Mouse (Mus musculus): ENCODE results near the gene Dctn1. TPM values are rescaled to one million over a fixed set of nuclear protein-coding genes. Genes with fewer than 3 reads are reported as not detected.

Dctn1 gene
- polyA plus RNA-seq (2015; fragmentation: Nextera tagmentation; extraction: Ambion mirVana): 47.1 and 49.9 TPM in 2 replicates

DNA sequence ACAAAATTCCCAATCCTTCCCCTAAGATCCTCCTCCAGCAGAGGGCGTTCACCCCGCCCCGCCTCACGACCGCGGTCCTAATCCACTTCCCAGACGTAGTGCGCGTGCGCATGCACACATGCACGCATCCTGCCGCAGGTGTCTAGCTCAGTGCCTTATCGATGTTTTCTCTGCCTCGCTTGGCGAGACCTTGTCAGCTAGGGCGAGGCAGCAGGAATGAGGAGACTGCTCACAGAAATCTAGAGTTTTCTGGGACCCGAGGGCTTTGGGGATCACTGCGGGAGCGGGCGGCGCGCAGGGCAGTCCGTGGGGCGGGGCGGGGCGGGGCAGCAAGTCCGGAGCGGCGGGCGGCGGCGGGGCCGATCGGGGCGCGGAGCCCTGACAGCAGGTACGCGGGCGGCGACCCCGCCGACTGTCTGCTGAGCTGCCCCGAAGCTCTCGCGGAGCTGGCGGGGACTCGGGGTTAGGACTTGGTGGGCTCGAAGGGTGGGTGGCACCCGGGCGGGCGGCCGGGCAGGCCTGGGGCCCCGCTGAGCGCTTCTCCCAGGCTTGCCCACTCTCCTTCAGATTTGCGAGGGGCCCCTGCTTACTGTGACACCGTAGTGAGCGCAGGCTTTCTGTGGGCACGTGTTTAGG, at the start of gene Dctn1:
Gene Dctn1 (plus strand): TSS at position 314 of the 636 bp plus-strand sequence.
- Histone ChIP-seq H3K36me3 (ENCODE audit: control insufficient read depth, insufficient read depth) (no peaks in the 10 kb centered on the region), H3K4me2 (replicated peaks; ENCODE audit: low read depth) (peak within 1 kb of the TSS; percentile 59), H3K4me3 (ENCODE audit: low read depth, low read length) (peak within 1 kb of the TSS; percentile 69), H3K27ac (ENCODE audit: low read depth, low read length) (peak within 1 kb of the TSS; percentile 67), H3K4me1 (replicated peaks; ENCODE audit: control insufficient read depth, insufficient read depth, low read length) (peaks cover 12% of the 10 kb centered on the region; the same call in 1 of the 2 replicates), H3K9ac (ENCODE audit: low read depth, low read length) (peak within 1 kb of the TSS; percentile 68), H3K9me3 (ENCODE audit: control insufficient read depth) (no peaks in the 10 kb centered on the region), H3K27me3 (replicated peaks; ENCODE audit: control insufficient read depth, insufficient read depth, low read length) (peaks cover 12% of the 10 kb centered on the region; the same call in 1 of the 2 replicates)
- TF ChIP-seq CTCF (IDR thresholded peaks at IDR 0.05; ENCODE audit: low read depth): peak; percentile 95
- WGBS: under 1% methylated on average over 55 of the region's 58 CpGs
- peak; percentile 81 for ATAC-seq

DNA sequence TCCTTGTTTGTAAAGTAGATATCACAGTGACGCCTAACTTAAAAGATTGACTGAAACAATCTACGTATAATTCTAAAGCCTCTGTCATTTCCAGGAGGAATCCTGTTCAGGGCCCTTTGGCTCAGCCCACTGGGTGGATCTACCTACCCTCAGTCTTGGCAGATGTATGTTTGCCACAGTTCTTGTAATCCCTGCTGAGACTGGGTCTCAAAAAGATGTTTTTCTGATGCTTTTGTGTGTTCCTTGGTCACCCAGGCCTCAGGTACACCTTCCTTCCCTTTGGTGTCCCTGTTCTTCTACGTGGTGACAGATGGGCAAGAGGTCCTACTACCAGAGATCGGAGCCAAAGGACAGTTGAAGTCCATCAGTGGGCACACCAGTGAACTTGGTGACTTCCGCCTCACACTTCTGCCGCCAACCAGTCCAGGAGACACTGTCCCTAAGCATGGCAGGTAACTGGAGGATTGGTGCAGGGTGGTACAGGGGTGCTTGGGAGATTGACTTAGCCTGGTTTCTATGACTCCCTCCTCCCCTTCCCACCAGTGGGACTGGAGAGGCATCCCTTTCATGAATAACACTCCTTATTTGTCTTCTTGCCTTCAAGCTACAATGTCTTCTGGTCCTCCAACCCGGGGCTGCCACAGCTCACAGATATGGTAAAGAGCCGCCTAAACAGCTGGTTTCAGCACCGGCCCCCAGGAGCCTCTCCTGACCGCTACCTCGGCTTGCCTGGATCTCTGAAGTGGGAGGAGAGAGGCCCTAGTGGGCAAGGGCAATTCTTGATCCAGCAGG, 49.2 kb upstream of the Dctn1 start:
- 66% methylated on average over 11 of the region's 11 CpGs for WGBS
- Histone ChIP-seq H3K9ac (ENCODE audit: low read depth, low read length) (peak overlapping the region; percentile 77), H3K4me3 (ENCODE audit: low read depth, low read length) (peak overlapping the region; percentile 61), H3K4me1 (replicated peaks; ENCODE audit: control insufficient read depth, insufficient read depth, low read length) (0 out of 2 replicates have a peak, but pooled peaks cover 5% of the 10 kb centered on the region), H3K4me2 (replicated peaks; ENCODE audit: low read depth) (peak overlapping the region; percentile 89), H3K27ac (ENCODE audit: low read depth, low read length) (no peak overlapping the region), H3K9me3 (ENCODE audit: control insufficient read depth) (no peaks in the 10 kb centered on the region), H3K27me3 (replicated peaks; ENCODE audit: control insufficient read depth, insufficient read depth, low read length) (no peaks in the 10 kb centered on the region), H3K36me3 (ENCODE audit: control insufficient read depth, insufficient read depth) (peaks cover 14% of the 10 kb centered on the region)
- TF ChIP-seq CTCF (IDR thresholded peaks at IDR 0.05; ENCODE audit: low read depth): no peak
- no peak for ATAC-seq

DNA sequence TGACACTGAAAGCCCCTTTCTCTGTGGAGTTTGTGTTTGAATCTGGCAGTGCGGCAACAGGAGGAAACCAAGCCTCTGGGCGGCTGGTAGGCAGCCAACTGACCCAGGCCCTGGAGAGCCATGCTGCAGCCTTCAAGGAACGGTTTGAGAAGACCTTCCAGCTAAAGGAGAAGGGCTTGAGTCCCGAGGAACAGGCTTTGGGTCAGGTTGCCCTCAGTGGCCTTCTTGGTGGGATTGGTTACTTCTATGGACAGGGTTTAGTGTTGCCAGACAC, 48.6 kb upstream of the Dctn1 start:
- Histone ChIP-seq H3K4me1 (replicated peaks; ENCODE audit: control insufficient read depth, insufficient read depth, low read length) (0 out of 2 replicates have a peak, but pooled peaks cover 5% of the 10 kb centered on the region), H3K27ac (ENCODE audit: low read depth, low read length) (no peak overlapping the region), H3K27me3 (replicated peaks; ENCODE audit: control insufficient read depth, insufficient read depth, low read length) (no peaks in the 10 kb centered on the region), H3K4me3 (ENCODE audit: low read depth, low read length) (no peak overlapping the region), H3K36me3 (ENCODE audit: control insufficient read depth, insufficient read depth) (peaks cover 14% of the 10 kb centered on the region), H3K9ac (ENCODE audit: low read depth, low read length) (no peak overlapping the region), H3K9me3 (ENCODE audit: control insufficient read depth) (no peaks in the 10 kb centered on the region), H3K4me2 (replicated peaks; ENCODE audit: low read depth) (no peak overlapping the region)
- ATAC-seq: no peak
- no peak for TF ChIP-seq CTCF (IDR thresholded peaks at IDR 0.05; ENCODE audit: low read depth)
- 81% methylated on average over 4 of the region's 4 CpGs for WGBS

DNA sequence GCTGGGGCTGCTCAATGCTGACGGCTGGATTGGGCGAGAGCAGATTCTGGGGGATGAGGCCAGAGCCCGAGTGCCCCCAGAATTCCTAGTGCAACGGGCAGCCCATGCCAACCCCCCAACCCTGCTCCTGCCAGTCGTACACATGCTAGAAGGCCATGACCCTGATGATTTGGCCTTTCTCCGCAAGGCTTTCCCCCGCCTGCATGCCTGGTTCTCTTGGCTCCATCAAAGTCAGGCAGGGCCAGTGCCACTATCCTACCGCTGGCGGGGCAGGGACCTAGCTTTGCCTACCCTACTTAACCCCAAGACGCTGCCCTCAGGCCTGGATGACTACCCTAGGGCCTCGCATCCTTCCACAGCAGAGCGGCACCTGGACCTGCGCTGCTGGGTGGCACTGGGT, 48.1 kb upstream of the Dctn1 start:
- Histone ChIP-seq H3K9ac (ENCODE audit: low read depth, low read length) (no peak overlapping the region), H3K4me2 (replicated peaks; ENCODE audit: low read depth) (no peak overlapping the region), H3K4me1 (replicated peaks; ENCODE audit: control insufficient read depth, insufficient read depth, low read length) (0 out of 2 replicates have a peak, but pooled peaks cover 5% of the 10 kb centered on the region), H3K27ac (ENCODE audit: low read depth, low read length) (no peak overlapping the region), H3K4me3 (ENCODE audit: low read depth, low read length) (no peak overlapping the region), H3K36me3 (ENCODE audit: control insufficient read depth, insufficient read depth) (peaks cover 14% of the 10 kb centered on the region), H3K9me3 (ENCODE audit: control insufficient read depth) (no peaks in the 10 kb centered on the region), H3K27me3 (replicated peaks; ENCODE audit: control insufficient read depth, insufficient read depth, low read length) (no peaks in the 10 kb centered on the region)
- WGBS: 92% methylated on average over 13 of the region's 13 CpGs
- no peak for TF ChIP-seq CTCF (IDR thresholded peaks at IDR 0.05; ENCODE audit: low read depth)
- ATAC-seq: no peak

DNA sequence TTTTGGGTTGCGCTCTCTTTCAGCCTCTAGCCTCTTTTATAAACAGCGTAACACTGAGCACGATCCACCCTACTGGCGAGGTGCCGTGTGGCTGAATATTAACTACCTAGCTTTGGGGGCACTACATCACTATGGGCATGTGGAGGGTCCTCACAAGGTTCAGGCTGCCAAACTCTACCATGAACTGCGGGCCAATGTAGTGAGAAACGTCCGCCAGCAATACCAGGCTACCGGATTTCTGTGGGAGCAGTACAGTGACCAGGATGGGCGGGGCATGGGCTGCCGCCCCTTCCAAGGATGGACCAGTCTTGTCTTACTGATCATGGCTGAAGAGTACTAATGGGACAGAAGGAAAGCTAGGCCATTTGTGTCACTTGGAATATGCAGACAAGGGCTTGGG, 47.4 kb upstream of the Dctn1 start:
- ATAC-seq: no peak
- no peaks in the 10 kb centered on the region for H3K27me3 ChIP-seq (replicated peaks; ENCODE audit: control insufficient read depth, insufficient read depth, low read length)
- H3K4me3 ChIP-seq (ENCODE audit: low read depth, low read length): no peak overlapping the region
- H3K27ac ChIP-seq (ENCODE audit: low read depth, low read length): no peak overlapping the region
- H3K9me3 ChIP-seq (ENCODE audit: control insufficient read depth): no peaks in the 10 kb centered on the region
- H3K4me1 ChIP-seq (replicated peaks; ENCODE audit: control insufficient read depth, insufficient read depth, low read length): 0 out of 2 replicates have a peak, but pooled peaks cover 5% of the 10 kb centered on the region
- peaks cover 14% of the 10 kb centered on the region for H3K36me3 ChIP-seq (ENCODE audit: control insufficient read depth, insufficient read depth)
- no peak overlapping the region for H3K9ac ChIP-seq (ENCODE audit: low read depth, low read length)
- no peak overlapping the region for H3K4me2 ChIP-seq (replicated peaks; ENCODE audit: low read depth)
- no peak for TF ChIP-seq CTCF (IDR thresholded peaks at IDR 0.05; ENCODE audit: low read depth)
- 75% methylated on average over 11 of the region's 11 CpGs for WGBS

DNA sequence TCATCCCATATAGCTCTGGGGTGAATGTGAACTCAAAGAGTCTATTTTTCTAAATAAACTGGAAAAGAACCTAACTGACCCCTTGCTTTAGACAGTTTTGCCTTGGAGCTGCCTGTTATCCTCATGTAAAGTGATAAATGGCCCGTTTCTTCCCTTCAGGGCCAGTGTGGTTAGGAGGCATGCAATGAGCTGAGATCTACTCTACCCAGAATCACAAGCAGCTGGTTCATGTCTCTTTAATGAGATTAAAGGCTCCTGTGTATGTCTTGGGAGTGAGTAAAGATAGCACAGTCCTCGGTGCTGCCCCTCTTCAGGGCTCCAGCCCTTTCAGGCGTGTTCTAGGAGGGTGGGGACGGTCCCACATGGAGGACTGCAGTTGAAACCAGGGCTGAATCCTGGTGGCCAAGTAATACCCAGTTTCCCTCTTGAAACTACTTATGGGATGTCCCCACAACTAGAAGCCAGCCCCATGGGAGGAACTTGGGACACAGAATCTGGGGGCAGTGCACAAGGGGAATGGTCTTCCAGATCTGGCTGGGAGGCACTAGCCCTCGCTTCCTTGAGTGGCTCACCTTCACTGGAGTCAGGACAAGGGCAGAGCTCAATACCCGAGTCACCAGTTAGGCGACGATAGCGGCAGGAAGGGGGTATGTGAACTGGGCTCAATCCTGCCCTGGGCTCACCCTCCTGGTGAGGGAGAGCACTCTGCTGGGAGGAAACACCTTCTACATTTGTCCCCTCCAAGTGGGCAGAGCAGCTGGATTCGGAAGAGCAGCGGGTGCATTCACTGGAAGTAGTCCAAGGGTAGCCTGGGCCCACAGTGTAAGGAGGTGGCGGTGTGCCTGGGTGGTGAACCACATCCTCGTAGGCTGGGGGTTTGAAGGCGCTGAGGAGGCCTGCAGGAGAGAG, 46.6 kb upstream of the Dctn1 start:
- no peak for ATAC-seq
- Histone ChIP-seq H3K36me3 (ENCODE audit: control insufficient read depth, insufficient read depth) (peaks cover 14% of the 10 kb centered on the region), H3K9me3 (ENCODE audit: control insufficient read depth) (no peaks in the 10 kb centered on the region), H3K4me1 (replicated peaks; ENCODE audit: control insufficient read depth, insufficient read depth, low read length) (0 out of 2 replicates have a peak, but pooled peaks cover 5% of the 10 kb centered on the region), H3K4me2 (replicated peaks; ENCODE audit: low read depth) (no peak overlapping the region), H3K9ac (ENCODE audit: low read depth, low read length) (no peak overlapping the region), H3K27ac (ENCODE audit: low read depth, low read length) (no peak overlapping the region), H3K4me3 (ENCODE audit: low read depth, low read length) (no peak overlapping the region), H3K27me3 (replicated peaks; ENCODE audit: control insufficient read depth, insufficient read depth, low read length) (no peaks in the 10 kb centered on the region)
- WGBS: 78% methylated on average over 14 of the region's 14 CpGs
- TF ChIP-seq CTCF (IDR thresholded peaks at IDR 0.05; ENCODE audit: low read depth): no peak

Data from intestine, postnatal 0 days (tissue).